Mouse (Mus musculus): Measurements from ENCODE around the gene Dsn1.

DNA sequence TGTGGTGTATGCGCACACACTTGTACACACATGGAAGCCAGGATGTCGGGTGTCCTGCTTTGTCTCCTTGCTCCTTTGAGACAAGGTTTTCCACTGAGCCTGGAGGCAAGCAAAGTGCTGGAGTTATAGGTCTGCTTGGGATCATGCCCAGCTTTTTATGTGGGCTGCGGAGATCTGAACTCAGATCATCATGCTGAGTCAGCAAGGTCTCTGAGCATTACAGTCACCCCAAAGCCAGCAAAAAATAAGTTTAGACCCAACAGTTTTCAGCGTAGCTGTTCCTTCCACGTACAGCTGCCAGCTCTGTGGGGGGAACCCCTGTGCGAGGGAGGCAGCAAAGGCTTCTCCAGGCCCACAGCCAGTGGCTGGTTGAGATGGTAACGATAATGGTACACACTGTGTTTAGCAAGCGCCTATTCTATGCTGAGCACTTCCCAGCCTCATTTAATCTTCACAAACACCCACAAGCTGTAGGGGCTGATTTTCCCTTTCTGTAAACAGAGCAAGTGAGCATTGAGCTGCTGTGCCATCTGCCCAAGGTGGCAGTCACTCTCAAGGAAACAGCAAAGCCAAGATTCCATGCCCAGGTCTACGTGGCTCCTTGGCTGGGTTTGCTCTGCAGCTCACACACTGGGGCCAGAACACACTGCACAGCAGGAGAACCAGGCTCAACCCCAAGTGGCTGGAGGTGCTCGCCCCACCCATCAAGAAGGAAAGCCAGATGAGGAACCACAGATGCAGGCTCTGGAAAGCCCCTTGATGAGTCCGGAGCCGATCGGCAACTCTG is 41.6 kb upstream of the Dsn1 start:
- no peak for TF ChIP-seq CTCF (IDR thresholded peaks at IDR 0.05; ENCODE audit: low read depth, low read length)
- no peak for TF ChIP-seq GATA1 (IDR thresholded peaks at IDR 0.05; ENCODE audit: borderline replicate concordance, low read length)

Data from G1E (cell line).